Mouse (Mus musculus): ENCODE results near the gene B9d2.
A peak's percentile ranks its signal among the peaks of the same experiment; 100 is the strongest.
"Not testable (repeated sequence)": the region's sequence is repeated elsewhere in the genome, so short reads cannot be mapped to it uniquely, and the experiment has no call there.

B9d2 gene

GRCm38 (mm10) chr7:25719761-25720610 is 39.4 kb downstream of the B9d2 start:
- Histone ChIP-seq H3K27me3 (ENCODE audit: control insufficient read depth, insufficient read depth, low read length, poor library complexity, severe bottlenecking) (no peaks in the 10 kb centered on the region), H3K36me3 (ENCODE audit: control insufficient read depth, insufficient read depth, low read length, poor library complexity, severe bottlenecking) (peaks cover 18% of the 10 kb centered on the region)
- peak; percentile 71 for DNase-seq (ENCODE audit: low read depth, low spot score)

- Histone ChIP-seq H3K36me3 (ENCODE audit: control insufficient read depth, insufficient read depth, low read length, poor library complexity, severe bottlenecking) (peaks cover 20% of the 10 kb centered on the region), H3K27me3 (ENCODE audit: control insufficient read depth, insufficient read depth, low read length, poor library complexity, severe bottlenecking) (no peaks in the 10 kb centered on the region)
- DNase-seq (ENCODE audit: low read depth, low spot score), result no peak
Observed at GRCm38 (mm10) chr7:25720760-25721159, 40.2 kb downstream of the B9d2 start.

DNA sequence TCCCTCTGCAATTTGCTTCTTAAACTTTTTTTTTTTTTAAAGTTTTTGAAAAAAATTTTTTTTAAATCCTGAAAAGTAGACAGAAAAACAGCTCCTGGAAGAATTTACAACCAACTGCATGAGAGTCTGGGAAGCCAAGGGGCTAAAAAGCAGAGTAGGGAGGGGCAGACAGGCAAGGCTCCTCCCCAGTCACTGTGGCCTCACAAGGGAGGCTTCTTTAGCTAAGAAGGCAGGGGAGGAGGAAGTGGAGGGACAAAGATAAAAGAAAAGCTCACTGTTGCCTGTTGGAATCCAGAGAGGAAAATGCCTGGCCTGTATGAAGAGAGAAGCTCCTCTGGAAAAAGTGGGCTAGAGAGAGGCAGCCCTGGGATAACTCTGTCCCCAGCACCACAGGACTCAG is 41.2 kb downstream of the B9d2 start:
- not testable (repeated sequence) for DNase-seq (ENCODE audit: low read depth, low spot score)

DNA sequence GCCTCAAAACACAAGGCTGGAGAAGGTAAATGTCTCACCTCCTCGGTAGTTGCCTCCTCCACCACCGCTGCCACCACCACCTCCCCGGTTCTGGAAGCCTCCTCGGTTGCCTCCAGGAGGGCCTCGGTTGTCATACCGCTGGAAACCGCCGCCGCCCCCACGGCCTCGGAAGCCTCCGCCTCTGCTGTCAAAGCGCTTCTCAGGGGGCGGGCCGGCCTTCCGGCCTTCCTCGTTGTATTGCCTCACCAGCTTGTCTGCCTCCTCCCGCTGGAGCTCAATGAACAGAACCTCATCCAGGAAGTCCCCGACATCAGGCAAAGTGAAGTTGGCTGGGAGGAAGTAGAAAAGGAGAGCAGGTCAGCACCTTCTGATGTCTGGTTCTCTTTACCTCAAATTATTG is 45.3 kb downstream of the B9d2 start:
- Histone ChIP-seq H3K27me3 (ENCODE audit: control insufficient read depth, insufficient read depth, low read length, poor library complexity, severe bottlenecking) (no peaks in the 10 kb centered on the region), H3K36me3 (ENCODE audit: control insufficient read depth, insufficient read depth, low read length, poor library complexity, severe bottlenecking) (peaks cover 34% of the 10 kb centered on the region)
- no peak for DNase-seq (ENCODE audit: low read depth, low spot score)

More for the DNA sequence above, 41.2 kb downstream of the B9d2 start:
- peaks cover 27% of the 10 kb centered on the region for H3K36me3 ChIP-seq (ENCODE audit: control insufficient read depth, insufficient read depth, low read length, poor library complexity, severe bottlenecking)
- not testable (repeated sequence) for H3K27me3 ChIP-seq (ENCODE audit: control insufficient read depth, insufficient read depth, low read length, poor library complexity, severe bottlenecking)

DNA sequence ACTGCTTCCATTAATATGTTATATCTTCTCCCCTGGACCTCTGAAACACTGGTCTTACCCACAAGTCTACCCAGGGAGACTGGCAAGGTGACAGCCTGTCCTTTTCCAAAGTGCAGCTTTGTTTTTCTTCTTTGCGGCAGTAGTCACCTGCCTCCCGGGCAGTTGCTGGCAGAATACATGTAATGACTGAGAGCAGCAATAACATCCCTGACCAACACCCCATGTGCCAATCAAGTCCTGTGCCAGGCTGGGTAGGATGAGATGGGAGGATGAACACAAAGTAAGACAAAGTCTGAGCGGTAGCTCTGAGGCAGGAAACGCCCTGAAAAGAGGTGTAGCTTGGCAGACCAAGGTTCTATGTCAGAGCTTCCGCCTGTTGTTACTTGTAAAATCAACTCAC is 47.2 kb downstream of the B9d2 start:
- no peak for DNase-seq (ENCODE audit: low read depth, low spot score)
- Histone ChIP-seq H3K36me3 (ENCODE audit: control insufficient read depth, insufficient read depth, low read length, poor library complexity, severe bottlenecking) (peaks cover 34% of the 10 kb centered on the region), H3K27me3 (ENCODE audit: control insufficient read depth, insufficient read depth, low read length, poor library complexity, severe bottlenecking) (no peaks in the 10 kb centered on the region)

DNA sequence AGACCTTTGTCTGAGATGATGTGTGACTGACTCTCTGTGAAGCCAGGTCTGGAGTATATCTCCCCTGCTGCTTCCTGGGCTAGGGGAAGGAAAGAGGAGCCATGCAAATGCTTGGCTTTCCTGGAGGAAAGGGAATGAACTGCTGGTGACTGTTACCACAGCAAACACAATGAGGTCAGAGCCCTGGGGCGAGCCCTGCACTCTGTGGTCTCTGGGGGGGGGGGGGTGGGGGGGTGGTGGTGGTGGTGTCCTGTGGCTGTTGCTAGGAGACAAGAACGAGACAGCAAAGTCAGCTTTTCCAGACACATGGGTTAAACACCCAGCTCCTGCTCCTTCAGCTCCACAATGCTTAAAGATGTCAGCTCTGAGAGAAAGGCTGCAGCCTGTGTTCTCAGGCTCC is 48.8 kb downstream of the B9d2 start:
- no peaks in the 10 kb centered on the region for H3K27me3 ChIP-seq (ENCODE audit: control insufficient read depth, insufficient read depth, low read length, poor library complexity, severe bottlenecking)
- DNase-seq (ENCODE audit: low read depth, low spot score), result no peak
- peaks cover 35% of the 10 kb centered on the region for H3K36me3 ChIP-seq (ENCODE audit: control insufficient read depth, insufficient read depth, low read length, poor library complexity, severe bottlenecking)

- H3K36me3 ChIP-seq (ENCODE audit: control insufficient read depth, insufficient read depth, low read length, poor library complexity, severe bottlenecking), result peaks cover 32% of the 10 kb centered on the region
- no peak for DNase-seq (ENCODE audit: low read depth, low spot score)
- H3K27me3 ChIP-seq (ENCODE audit: control insufficient read depth, insufficient read depth, low read length, poor library complexity, severe bottlenecking), result no peaks in the 10 kb centered on the region
Observed at GRCm38 (mm10) chr7:25729862-25730261, 49.3 kb downstream of the B9d2 start.

DNA sequence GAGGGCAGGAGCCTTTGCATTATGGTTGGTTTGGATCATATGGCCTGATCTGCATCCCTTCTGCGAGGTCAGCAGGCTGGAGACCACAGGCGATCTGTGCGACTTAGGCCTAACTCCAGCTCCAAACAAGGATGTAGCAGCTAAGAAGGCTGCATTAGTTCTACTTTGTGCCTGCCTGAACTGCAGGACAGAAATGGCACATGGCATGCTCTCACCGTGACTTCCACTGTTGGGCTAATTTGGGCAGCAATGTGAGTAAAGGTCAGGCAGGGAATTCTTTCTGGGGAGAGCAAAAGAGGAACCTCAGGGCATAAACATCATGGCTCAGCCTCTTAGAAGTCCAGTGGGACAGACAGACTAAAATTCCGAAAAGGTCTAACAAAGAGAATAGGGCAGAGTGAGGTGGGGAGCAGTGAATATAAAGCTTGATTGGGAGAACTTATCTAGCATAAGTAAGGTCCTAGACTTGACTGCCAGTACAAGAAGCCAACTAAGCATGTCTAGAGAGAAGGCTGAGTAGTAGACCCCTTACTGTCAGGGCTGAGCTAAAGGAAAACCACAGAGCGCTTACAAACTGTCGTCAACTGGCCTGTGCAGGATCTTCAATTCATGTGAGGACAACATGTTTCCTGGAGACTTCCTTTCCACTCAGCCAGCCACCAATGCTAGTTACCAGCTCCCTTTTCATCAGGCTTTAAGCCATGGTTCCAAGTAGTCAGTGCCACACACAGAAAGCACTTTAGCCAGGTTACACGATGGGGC is 50.9 kb downstream of the B9d2 start:
- Histone ChIP-seq H3K27me3 (ENCODE audit: control insufficient read depth, insufficient read depth, low read length, poor library complexity, severe bottlenecking) (no peaks in the 10 kb centered on the region), H3K36me3 (ENCODE audit: control insufficient read depth, insufficient read depth, low read length, poor library complexity, severe bottlenecking) (peaks cover 24% of the 10 kb centered on the region)
- DNase-seq (ENCODE audit: low read depth, low spot score), result no peak

DNA sequence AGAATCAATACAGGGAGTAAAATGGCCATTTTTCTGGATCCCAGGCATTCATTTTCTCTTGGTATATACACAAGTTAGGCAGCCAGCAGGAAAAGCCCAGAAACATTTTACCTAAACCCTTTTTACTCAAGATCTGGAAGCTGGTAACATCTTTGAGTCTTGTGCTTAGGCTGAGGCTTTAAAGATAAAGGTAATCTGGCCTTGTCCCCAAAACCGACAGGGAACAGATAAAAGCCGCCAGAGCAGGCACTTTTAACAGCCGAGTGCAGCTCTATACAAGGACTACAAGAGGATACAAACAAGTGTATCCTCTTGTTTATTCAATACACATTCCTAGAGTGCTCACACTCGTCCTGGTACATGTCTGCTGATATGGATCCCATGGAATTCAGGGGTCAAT is 54.4 kb downstream of the B9d2 start:
- H3K27me3 ChIP-seq (ENCODE audit: control insufficient read depth, insufficient read depth, low read length, poor library complexity, severe bottlenecking), result no peaks in the 10 kb centered on the region
- no peak for DNase-seq (ENCODE audit: low read depth, low spot score)
- H3K36me3 ChIP-seq (ENCODE audit: control insufficient read depth, insufficient read depth, low read length, poor library complexity, severe bottlenecking), result peaks cover 24% of the 10 kb centered on the region

Measured in splenic B cell, adult 2 months (primary cell).